Mouse (Mus musculus) CH12.LX (cell line): Measurements from ENCODE around the gene Mlph. TPM values are rescaled to one million over a fixed set of nuclear protein-coding genes. Genes with fewer than 3 reads are reported as not detected.

Experiments
- DNase-seq: peaks from one replicate; pipeline ENCODE4 v3.0.0-alpha.2; 2013; ENCODE audit errors: extremely low read depth
- H3K27ac ChIP-seq: 2 replicates; pipeline ENCODE4 v1.5.1; 2012; ENCODE audit warnings: low read depth, mild to moderate bottlenecking, control low read depth, moderate library complexity; ENCODE audit not compliant: insufficient read depth
- H3K27me3 ChIP-seq: replicated peaks from 2 replicates; pipeline ENCODE3; 2012; ENCODE audit warnings: inconsistent platforms
- H3K36me3 ChIP-seq, 2 experiments: replicated peaks in 1 of 2; 2 replicates each; pipeline versions ENCODE3 to v1.6.1; 2012; ENCODE audit warnings: inconsistent platforms in 1 of 2, low read length in 1 of 2, mild to moderate bottlenecking in 1 of 2, mixed read lengths in 1 of 2, moderate library complexity in 1 of 2; ENCODE audit not compliant: control insufficient read depth in 1 of 2, insufficient read depth in 1 of 2
- H3K4me1 ChIP-seq, 2 experiments: 2 replicates each; pipeline ENCODE4 v1.6.1; 2012; ENCODE audit warnings: inconsistent platforms in 1 of 2, moderate library complexity in 1 of 2; ENCODE audit not compliant: insufficient read depth in 2 of 2, control insufficient read depth in 1 of 2
- H3K4me2 ChIP-seq: 2 replicates; pipeline ENCODE4 v1.6.1; 2012; ENCODE audit warnings: low read depth, mild to moderate bottlenecking, control low read depth; ENCODE audit not compliant: poor library complexity, insufficient read depth, severe bottlenecking
- H3K4me3 ChIP-seq, 3 experiments: fragments of 150-350 bp in 1 of 3; sonication (generic) in 1 of 3; replicated peaks in 1 of 3; 2 replicates each; pipeline versions ENCODE3 to v1.5.1; 2011 to 2012; ENCODE audit warnings: low read depth in 2 of 3, low read length in 2 of 3, mild to moderate bottlenecking in 2 of 3, moderate library complexity in 2 of 3, control low read depth in 1 of 3, improper control_type of control experiment in 1 of 3, inconsistent platforms in 1 of 3, mixed read lengths in 1 of 3; ENCODE audit not compliant: poor library complexity in 1 of 3
- H3K79me2 ChIP-seq: replicated peaks from 2 replicates; pipeline ENCODE4 v1.6.1; 2012; ENCODE audit warnings: mild to moderate bottlenecking, moderate library complexity; ENCODE audit not compliant: control insufficient read depth, poor library complexity, insufficient read depth, severe bottlenecking; ENCODE audit errors: extremely low read depth
- H3K9ac ChIP-seq: 2 replicates; pipeline ENCODE4 v1.6.1; 2012; ENCODE audit warnings: low read depth, mild to moderate bottlenecking, control low read depth, moderate library complexity; ENCODE audit not compliant: insufficient read depth
- H3K9me3 ChIP-seq: replicated peaks from 2 replicates; pipeline ENCODE3; 2012; ENCODE audit warnings: low read length, inconsistent platforms, mixed read lengths
- BHLHE40 ChIP-seq: IDR thresholded peaks from 2 replicates; pipeline ENCODE4 v1.6.1; 2011; ENCODE audit warnings: mild to moderate bottlenecking, low read depth, low read length, improper control_type of control experiment
- CHD1 ChIP-seq: IDR thresholded peaks from 2 replicates; pipeline ENCODE4 v1.6.1; 2012; ENCODE audit warnings: low read depth, low read length, improper control_type of control experiment, inconsistent platforms
- CTCF ChIP-seq, 2 experiments: IDR thresholded peaks in 1 of 2; conservative IDR thresholded peaks in 1 of 2; 2 replicates each; pipeline ENCODE4 v1.5.1; 2011 to 2012; ENCODE audit warnings: low read depth in 2 of 2, low read length in 2 of 2, improper control_type of control experiment in 1 of 2, inconsistent platforms in 1 of 2, mild to moderate bottlenecking in 1 of 2, moderate library complexity in 1 of 2
- E2F4 ChIP-seq: IDR thresholded peaks from 2 replicates; pipeline ENCODE4 v1.6.1; 2011; ENCODE audit warnings: low read depth, low read length, improper control_type of control experiment; ENCODE audit not compliant: insufficient replicate concordance
- EP300 ChIP-seq: IDR thresholded peaks from 2 replicates; pipeline ENCODE4 v1.6.1; 2011; ENCODE audit warnings: low read length, improper control_type of control experiment
- ETS1 ChIP-seq: conservative IDR thresholded peaks from 2 replicates; pipeline ENCODE4 v1.6.1; 2012; ENCODE audit warnings: low read depth, mild to moderate bottlenecking, inconsistent platforms, low read length, improper control_type of control experiment, moderate library complexity
- GABPA ChIP-seq: IDR thresholded peaks from 2 replicates; pipeline ENCODE4 v1.6.1; 2012; ENCODE audit warnings: low read depth, low read length, improper control_type of control experiment, inconsistent platforms; ENCODE audit not compliant: insufficient replicate concordance
- HCFC1 ChIP-seq: IDR thresholded peaks from 2 replicates; pipeline ENCODE4 v1.6.1; 2012; ENCODE audit warnings: low read depth, mild to moderate bottlenecking, inconsistent platforms, low read length, improper control_type of control experiment
- MAFK ChIP-seq: IDR thresholded peaks from 2 replicates; pipeline ENCODE4 v1.6.1; 2011; ENCODE audit warnings: low read length, improper control_type of control experiment; ENCODE audit not compliant: insufficient replicate concordance
- MAX ChIP-seq: IDR thresholded peaks from 2 replicates; pipeline ENCODE4 v1.6.1; 2011; ENCODE audit warnings: low read length, improper control_type of control experiment
- MAZ ChIP-seq: IDR thresholded peaks from 2 replicates; pipeline ENCODE4 v1.6.1; 2012; ENCODE audit warnings: low read depth, mild to moderate bottlenecking, inconsistent platforms, low read length, improper control_type of control experiment, moderate library complexity
- MEF2A ChIP-seq: IDR thresholded peaks from 2 replicates; pipeline ENCODE4 v1.6.1; 2014; ENCODE audit warnings: low read depth, mild to moderate bottlenecking, inconsistent platforms, low read length, improper control_type of control experiment, borderline replicate concordance
- MXI1 ChIP-seq: IDR thresholded peaks from 2 replicates; pipeline ENCODE4 v1.6.1; 2011; ENCODE audit warnings: mild to moderate bottlenecking, low read depth, low read length, improper control_type of control experiment
- MYC ChIP-seq: IDR thresholded peaks from 2 replicates; pipeline ENCODE4 v1.6.1; 2011; ENCODE audit warnings: low read depth, mild to moderate bottlenecking, improper control_type of control experiment, low read length
- RAD21 ChIP-seq: IDR thresholded peaks from 2 replicates; pipeline ENCODE4 v1.6.1; 2011; ENCODE audit warnings: low read depth, mild to moderate bottlenecking, low read length, improper control_type of control experiment, moderate library complexity
- TBP ChIP-seq: conservative IDR thresholded peaks from 2 replicates; pipeline ENCODE4 v1.6.1; 2011; ENCODE audit warnings: low read depth, low read length, improper control_type of control experiment
- USF1 ChIP-seq: IDR thresholded peaks from 2 replicates; pipeline ENCODE4 v1.6.1; 2014; ENCODE audit warnings: low read depth, mild to moderate bottlenecking, inconsistent platforms, low read length, improper control_type of control experiment
- ZC3H11A ChIP-seq: IDR thresholded peaks from 2 replicates; pipeline ENCODE4 v1.6.1; 2012; ENCODE audit warnings: low read depth, mild to moderate bottlenecking, inconsistent platforms, low read length, improper control_type of control experiment
- dilution Hi-C: fragments of 300-500 bp; cut with MboI; formaldehyde crosslinking; loops from 2 replicates; pipeline ENCODE4 v1.14.3; 2020; ENCODE audit warnings: low sequenced_read_pairs; ENCODE audit not compliant: extremely low pct_unique_long_range_greater_than_20kb, extremely low pct_ligation_motif_present
- in situ Hi-C: fragments of 300-500 bp; cut with MboI; formaldehyde crosslinking; loops from 3 replicates; pipeline ENCODE4 v1.14.3; 2019; ENCODE audit warnings: low sequenced_read_pairs, low pct_ligation_motif_present, low pct_unique_long_range_greater_than_20kb, mixed read lengths
- polyA plus RNA-seq: library from polyadenylated mRNA; unstranded; fragments of >175 nt; gene quantifications from 2 replicates; pipeline ENCODE4 v1.2.1, GENCODE M21; 2012; ENCODE audit warnings: low read depth; ENCODE audit not compliant: insufficient read length
- total RNA-seq, 2 experiments: library from RNA; depleted of rRNA; stranded (reverse); fragments of 300-350 nt in 1 of 2; fragments of >200 nt in 1 of 2; gene quantifications; 2 replicates each; pipeline ENCODE4 v1.2.3; 2012 to 2014

Mlph gene
- total and polyA plus RNA-seq, 3 experiments: not detected

GRCm38 (mm10) chr1:90909161-90909560 lies 5.7 kb upstream of the Mlph start:
- H3K4me1 ChIP-seq: no peaks in the 10 kb centered on the region; a peak in 1 of 4 replicates
- H3K9me3 ChIP-seq: no peaks in the 10 kb centered on the region
- no peak overlapping the region for H3K9ac ChIP-seq
- TF ChIP-seq ZC3H11A: no peak
- no peak for TF ChIP-seq HCFC1
- TF ChIP-seq GABPA: no peak
- TF ChIP-seq CHD1: no peak
- TF ChIP-seq RAD21: no peak
- TF ChIP-seq MEF2A: no peak
- TF ChIP-seq MAFK: no peak
- TF ChIP-seq USF1: no peak
- TF ChIP-seq ETS1: no peak
- no peak for TF ChIP-seq MAZ
- TF ChIP-seq MAX: no peak
- no peak for TF ChIP-seq MYC
- TF ChIP-seq EP300: no peak
- no peak for TF ChIP-seq BHLHE40
- no peak for TF ChIP-seq MXI1
- TF ChIP-seq TBP: no peak
- TF ChIP-seq E2F4: no peak
- no peak overlapping the region for H3K4me2 ChIP-seq
- H3K27me3 ChIP-seq: peaks cover 78% of the 10 kb centered on the region
- no peak overlapping the region for H3K27ac ChIP-seq
- in situ Hi-C loops: no loop called here
- H3K79me2 ChIP-seq: no peaks in the 10 kb centered on the region
- H3K4me3 ChIP-seq: no peak overlapping the region
- DNase-seq: no peak
- H3K36me3 ChIP-seq: no peaks in the 10 kb centered on the region
- dilution Hi-C loops: no loop called here

DNA sequence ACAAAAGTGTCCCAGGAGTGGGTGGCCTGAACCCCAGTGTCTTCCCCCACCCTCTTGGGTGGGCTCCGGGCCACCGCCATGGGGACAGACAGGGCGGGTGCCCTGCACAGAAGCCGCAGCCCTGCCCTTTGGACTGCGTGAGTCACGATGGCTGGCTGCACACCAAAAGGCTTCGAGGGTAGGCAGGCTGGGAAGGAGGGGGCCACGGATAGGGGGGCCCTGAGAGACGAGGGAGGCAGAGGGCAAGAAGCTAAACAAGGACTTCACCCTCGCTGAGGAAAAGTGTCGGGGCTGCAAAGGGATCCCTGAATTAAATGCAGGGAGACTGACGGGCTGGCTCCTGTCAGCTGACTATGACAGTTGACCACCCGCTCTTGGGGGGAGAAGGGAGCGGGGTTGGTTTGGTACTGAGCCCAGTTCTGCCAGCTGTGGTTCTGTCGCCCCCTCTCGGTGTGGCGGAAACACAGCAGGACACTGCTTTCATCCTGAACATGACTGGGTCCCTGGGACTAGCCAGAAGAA lies 5.2 kb upstream of the Mlph start:
- H3K36me3 ChIP-seq: no peaks in the 10 kb centered on the region
- H3K27ac ChIP-seq: no peak overlapping the region
- H3K4me1 ChIP-seq: no peaks in the 10 kb centered on the region; a peak in 1 of 4 replicates
- no peak for DNase-seq
- dilution Hi-C loops (no loop called here), in situ Hi-C loops (no loop called here)
- no peaks in the 10 kb centered on the region for H3K79me2 ChIP-seq
- H3K9me3 ChIP-seq: no peaks in the 10 kb centered on the region
- no peak overlapping the region for H3K4me2 ChIP-seq
- TF ChIP-seq CTCF (conservative IDR thresholded peaks at IDR 0.05 in 1 of 2, IDR thresholded peaks at IDR 0.05 in 1 of 2; ENCODE audit: low read depth in 2 of 2, low read length in 2 of 2) (peak in 1 of 2 experiments; percentile 13; a peak in 1 of 4 replicates), EP300 (no peak), ETS1 (no peak), MAX (no peak)
- H3K4me3 ChIP-seq: no peak overlapping the region
- peaks cover 78% of the 10 kb centered on the region for H3K27me3 ChIP-seq
- H3K9ac ChIP-seq: no peak overlapping the region
